Mouse (Mus musculus): ENCODE measurements around the gene Pum1. TPM values are rescaled to one million over a fixed set of nuclear protein-coding genes. Genes with fewer than 3 reads are reported as not detected.

Gene Pum1
- polyA plus RNA-seq, 1 experiment from 2014 or later, result 52.7 TPM

DNA sequence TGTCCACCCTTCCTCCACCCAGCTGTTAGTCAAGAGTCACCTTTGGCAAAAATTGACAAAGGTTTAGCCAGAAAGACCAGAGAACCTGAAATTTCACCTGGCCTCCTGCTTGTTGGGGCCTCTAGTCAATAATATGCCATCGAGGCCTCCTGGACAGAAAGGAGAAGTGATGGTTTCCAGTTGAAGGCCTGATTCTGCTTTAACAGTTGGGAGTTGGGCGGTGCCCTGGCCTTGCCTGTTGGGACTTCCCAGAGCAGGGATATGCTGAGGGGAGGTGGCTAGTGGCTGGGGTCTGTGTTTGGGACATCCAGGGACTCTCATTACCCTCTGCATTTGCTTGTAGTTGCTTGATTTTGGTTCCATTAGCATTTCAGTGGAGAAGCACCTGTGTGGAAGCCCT, 119.4 kb downstream of the Pum1 start:
- WGBS, result 82% methylated on average over 2 of the region's 2 CpGs
- H3K4me2 ChIP-seq (ENCODE audit: low read depth, low read length), result no peak overlapping the region
- no peak overlapping the region for H3K4me3 ChIP-seq (ENCODE audit: low read length)
- H3K36me3 ChIP-seq (ENCODE audit: control insufficient read depth, insufficient read depth), result peaks cover 24% of the 10 kb centered on the region
- H3K4me1 ChIP-seq (ENCODE audit: control insufficient read depth, insufficient read depth, low read length), result peaks cover 12% of the 10 kb centered on the region
- no peak overlapping the region for H3K9ac ChIP-seq (ENCODE audit: low read length)
- H3K27ac ChIP-seq (ENCODE audit: low read length), result peak overlapping the region; percentile 15; the same call in 1 of the 2 replicates
- no peaks in the 10 kb centered on the region for H3K27me3 ChIP-seq (ENCODE audit: control insufficient read depth, insufficient read depth, low read length)
- H3K9me3 ChIP-seq (replicated peaks; ENCODE audit: control insufficient read depth, low read length), result no peaks in the 10 kb centered on the region
- ATAC-seq (replicated peaks; ENCODE audit: extremely low read depth, insufficient read depth, low FRiP score), result no peak

DNA sequence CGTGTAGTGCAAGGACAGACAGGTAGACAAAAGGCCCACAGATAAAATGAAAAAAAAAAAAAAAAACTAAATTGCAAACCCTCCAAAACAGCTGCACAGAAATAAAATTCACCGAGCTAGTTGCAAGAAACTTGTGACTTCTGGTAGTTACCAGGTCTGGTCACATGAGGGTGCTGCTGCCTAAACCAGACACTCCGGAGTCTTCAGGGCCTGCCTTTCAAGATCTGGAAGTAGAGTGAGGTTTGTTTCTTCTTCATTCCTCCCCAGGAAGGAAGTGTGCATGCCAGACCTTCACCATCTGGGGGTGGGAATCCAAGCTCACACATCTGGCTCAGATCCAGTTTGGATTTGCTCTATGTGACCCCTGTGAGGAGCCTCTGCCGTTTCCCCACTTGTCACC, 121.6 kb downstream of the Pum1 start:
- H3K4me2 ChIP-seq (ENCODE audit: low read depth, low read length), result no peak overlapping the region
- H3K27ac ChIP-seq (ENCODE audit: low read length), result no peak overlapping the region
- no peaks in the 10 kb centered on the region for H3K4me1 ChIP-seq (ENCODE audit: control insufficient read depth, insufficient read depth, low read length)
- no peak overlapping the region for H3K9ac ChIP-seq (ENCODE audit: low read length)
- no peaks in the 10 kb centered on the region for H3K27me3 ChIP-seq (ENCODE audit: control insufficient read depth, insufficient read depth, low read length)
- no peaks in the 10 kb centered on the region for H3K9me3 ChIP-seq (replicated peaks; ENCODE audit: control insufficient read depth, low read length)
- no peak for ATAC-seq (replicated peaks; ENCODE audit: extremely low read depth, insufficient read depth, low FRiP score)
- no peak overlapping the region for H3K4me3 ChIP-seq (ENCODE audit: low read length)
- peaks cover 15% of the 10 kb centered on the region for H3K36me3 ChIP-seq (ENCODE audit: control insufficient read depth, insufficient read depth)
- 10% methylated on average over 4 of the region's 4 CpGs for WGBS

GRCm38 (mm10) chr4:130787530-130787929, 124.4 kb downstream of the Pum1 start:
- H3K27me3 ChIP-seq (ENCODE audit: control insufficient read depth, insufficient read depth, low read length), result no peaks in the 10 kb centered on the region
- no peak overlapping the region for H3K4me3 ChIP-seq (ENCODE audit: low read length)
- no peak for ATAC-seq (replicated peaks; ENCODE audit: extremely low read depth, insufficient read depth, low FRiP score)
- no peak overlapping the region for H3K9ac ChIP-seq (ENCODE audit: low read length)
- H3K9me3 ChIP-seq (replicated peaks; ENCODE audit: control insufficient read depth, low read length), result no peaks in the 10 kb centered on the region
- H3K36me3 ChIP-seq (ENCODE audit: control insufficient read depth, insufficient read depth), result no peaks in the 10 kb centered on the region
- peaks cover 3% of the 10 kb centered on the region; the same call in 1 of the 2 replicates for H3K4me1 ChIP-seq (ENCODE audit: control insufficient read depth, insufficient read depth, low read length)
- no peak overlapping the region for H3K4me2 ChIP-seq (ENCODE audit: low read depth, low read length)
- H3K27ac ChIP-seq (ENCODE audit: low read length), result no peak overlapping the region
- 77% methylated on average over 5 of the region's 5 CpGs for WGBS

DNA sequence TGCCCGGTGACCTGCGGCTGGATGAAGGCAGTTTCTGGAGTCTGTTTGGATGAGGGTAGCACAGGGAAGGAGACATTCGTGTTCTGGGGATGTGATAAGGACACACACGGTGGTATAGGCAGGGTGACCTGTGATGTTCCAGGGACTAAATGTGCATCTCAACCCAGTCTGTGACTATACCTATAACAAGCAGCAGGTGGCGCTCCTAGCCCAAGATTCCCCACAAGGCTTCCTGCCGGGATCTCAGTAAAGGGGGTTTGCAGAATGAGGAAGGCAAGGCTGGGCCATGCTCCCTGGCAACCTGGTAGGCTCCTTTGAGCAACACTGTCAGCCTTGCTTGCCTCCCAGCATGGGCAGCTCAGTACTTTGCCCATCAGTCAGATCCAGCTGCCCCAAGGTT, 127.1 kb downstream of the Pum1 start:
- Histone ChIP-seq H3K9me3 (replicated peaks; ENCODE audit: control insufficient read depth, low read length) (no peaks in the 10 kb centered on the region), H3K27me3 (ENCODE audit: control insufficient read depth, insufficient read depth, low read length) (no peaks in the 10 kb centered on the region), H3K4me1 (ENCODE audit: control insufficient read depth, insufficient read depth, low read length) (peaks cover 7% of the 10 kb centered on the region), H3K9ac (ENCODE audit: low read length) (no peak overlapping the region), H3K4me2 (ENCODE audit: low read depth, low read length) (no peak overlapping the region), H3K4me3 (ENCODE audit: low read length) (no peak overlapping the region), H3K27ac (ENCODE audit: low read length) (no peak overlapping the region), H3K36me3 (ENCODE audit: control insufficient read depth, insufficient read depth) (no peaks in the 10 kb centered on the region)
- WGBS, result 5% methylated on average over 6 of the region's 6 CpGs
- no peak; the same call in 1 of the 2 replicates for ATAC-seq (replicated peaks; ENCODE audit: extremely low read depth, insufficient read depth, low FRiP score)

GRCm38 (mm10) chr4:130791811-130792375, 128.8 kb downstream of the Pum1 start:
- no peaks in the 10 kb centered on the region for H3K36me3 ChIP-seq (ENCODE audit: control insufficient read depth, insufficient read depth)
- H3K27ac ChIP-seq (ENCODE audit: low read length), result peak overlapping the region; percentile 44; the same call in 1 of the 2 replicates
- H3K9ac ChIP-seq (ENCODE audit: low read length), result peak overlapping the region; percentile 95
- no peaks in the 10 kb centered on the region for H3K9me3 ChIP-seq (replicated peaks; ENCODE audit: control insufficient read depth, low read length)
- peak overlapping the region; percentile 98 for H3K4me2 ChIP-seq (ENCODE audit: low read depth, low read length)
- H3K27me3 ChIP-seq (ENCODE audit: control insufficient read depth, insufficient read depth, low read length), result no peaks in the 10 kb centered on the region
- 12% methylated on average over 14 of the region's 19 CpGs for WGBS
- H3K4me3 ChIP-seq (ENCODE audit: low read length), result peak overlapping the region; percentile 82
- ATAC-seq (replicated peaks; ENCODE audit: extremely low read depth, insufficient read depth, low FRiP score), result no peak
- H3K4me1 ChIP-seq (ENCODE audit: control insufficient read depth, insufficient read depth, low read length), result peaks cover 10% of the 10 kb centered on the region

DNA sequence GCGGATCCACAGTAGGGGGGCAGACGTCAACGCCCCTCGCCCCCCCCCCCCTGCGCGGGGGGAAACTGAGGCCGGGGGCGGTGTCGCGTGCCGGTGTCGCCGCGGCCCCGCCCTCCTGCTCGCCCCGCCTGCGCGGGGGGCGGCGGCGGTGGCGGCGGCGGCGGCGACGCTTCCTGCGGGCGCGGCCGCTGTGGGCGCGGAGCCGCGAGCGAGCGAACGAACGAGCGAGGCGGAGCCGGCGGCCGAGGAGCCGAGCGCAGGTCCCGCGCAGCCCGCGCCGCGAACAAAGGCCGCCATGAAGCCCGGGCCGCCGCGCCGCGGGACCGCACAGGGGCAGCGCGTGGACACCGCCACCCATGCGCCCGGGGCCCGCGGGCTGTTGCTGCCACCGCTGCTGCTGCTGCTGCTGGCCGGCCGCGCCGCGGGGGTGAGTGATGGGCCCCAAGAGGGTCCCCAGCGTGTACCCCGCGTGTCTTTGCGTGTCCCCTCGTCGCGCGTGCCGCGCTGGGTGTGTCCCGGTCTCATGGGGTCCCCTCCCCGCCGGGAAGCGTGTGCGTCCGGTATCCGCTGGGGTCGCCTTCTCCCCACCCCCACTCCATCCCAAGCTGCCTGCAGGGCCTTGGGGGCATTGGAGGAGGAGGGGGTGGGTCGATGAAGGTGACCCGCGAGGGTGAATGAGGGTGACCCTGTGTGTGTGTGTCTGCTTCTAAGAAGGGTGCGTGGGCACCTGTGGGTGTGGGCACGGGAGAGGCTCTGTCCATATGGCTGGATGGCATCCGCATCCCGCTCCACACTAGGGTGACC, 129.5 kb downstream of the Pum1 start, which contains the start of gene Sdc3:
Gene Sdc3, plus strand, starts transcription at position 162 of the 804 bp plus-strand sequence.
- Histone ChIP-seq H3K36me3 (ENCODE audit: control insufficient read depth, insufficient read depth) (no peaks in the 10 kb centered on the region), H3K9me3 (replicated peaks; ENCODE audit: control insufficient read depth, low read length) (no peaks in the 10 kb centered on the region), H3K4me1 (ENCODE audit: control insufficient read depth, insufficient read depth, low read length) (peaks cover 17% of the 10 kb centered on the region), H3K27ac (ENCODE audit: low read length) (peak within 1 kb of the TSS; percentile 46), H3K27me3 (ENCODE audit: control insufficient read depth, insufficient read depth, low read length) (no peaks in the 10 kb centered on the region), H3K4me2 (ENCODE audit: low read depth, low read length) (peak within 1 kb of the TSS; percentile 98), H3K9ac (ENCODE audit: low read length) (peak within 1 kb of the TSS; percentile 95), H3K4me3 (ENCODE audit: low read length) (peak within 1 kb of the TSS; percentile 82)
- ATAC-seq (replicated peaks; ENCODE audit: extremely low read depth, insufficient read depth, low FRiP score), result peak; percentile 26
- WGBS, result 2% methylated on average over 69 of the region's 99 CpGs

DNA sequence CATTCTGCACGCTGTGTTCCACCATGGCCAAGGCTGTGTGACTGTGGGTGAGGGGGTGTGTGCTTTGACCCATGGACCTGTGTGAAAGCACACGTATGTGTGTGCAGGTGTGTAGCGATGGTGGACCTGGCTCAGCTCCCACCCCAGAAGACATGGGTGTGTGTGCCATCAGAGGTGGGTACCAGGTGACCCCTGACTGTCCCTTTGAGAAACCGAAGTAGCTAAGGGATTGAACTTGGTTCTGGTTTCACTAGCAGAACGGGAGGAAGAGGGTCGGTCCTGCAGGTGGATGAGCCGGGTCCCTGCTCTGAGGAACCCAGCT, 130.0 kb downstream of the Pum1 start:
- Histone ChIP-seq H3K27ac (ENCODE audit: low read length) (no peak overlapping the region), H3K9ac (ENCODE audit: low read length) (peak overlapping the region; percentile 95), H3K4me2 (ENCODE audit: low read depth, low read length) (peak overlapping the region; percentile 98), H3K36me3 (ENCODE audit: control insufficient read depth, insufficient read depth) (no peaks in the 10 kb centered on the region), H3K4me1 (ENCODE audit: control insufficient read depth, insufficient read depth, low read length) (peaks cover 21% of the 10 kb centered on the region), H3K27me3 (ENCODE audit: control insufficient read depth, insufficient read depth, low read length) (no peaks in the 10 kb centered on the region), H3K9me3 (replicated peaks; ENCODE audit: control insufficient read depth, low read length) (no peaks in the 10 kb centered on the region), H3K4me3 (ENCODE audit: low read length) (peak overlapping the region; percentile 82)
- WGBS, result 44% methylated on average over 7 of the region's 7 CpGs
- no peak for ATAC-seq (replicated peaks; ENCODE audit: extremely low read depth, insufficient read depth, low FRiP score)

DNA sequence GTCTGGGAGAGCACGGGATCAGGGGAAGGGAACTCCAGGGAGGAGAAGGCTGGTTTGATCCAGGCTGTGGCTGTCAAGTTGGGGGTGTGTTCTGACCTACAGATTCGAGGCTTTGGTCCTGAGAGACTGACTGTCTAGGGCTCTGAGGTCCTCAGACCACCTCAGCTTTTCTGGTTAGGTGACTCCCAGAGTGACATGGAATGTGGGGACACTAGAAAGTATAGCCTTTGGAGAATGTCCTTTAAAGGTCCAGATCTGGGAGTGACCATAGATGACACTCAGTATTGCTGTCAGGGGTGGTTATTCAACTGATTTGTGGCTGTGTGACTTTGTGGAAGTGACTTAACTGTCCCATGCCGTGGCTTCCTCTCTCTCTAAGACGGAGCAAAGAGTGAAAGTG, 131.7 kb downstream of the Pum1 start:
- peaks cover 33% of the 10 kb centered on the region for H3K4me1 ChIP-seq (ENCODE audit: control insufficient read depth, insufficient read depth, low read length)
- 32% methylated on average over 4 of the region's 4 CpGs for WGBS

GRCm38 (mm10) chr4:130795970-130796369, 132.8 kb downstream of the Pum1 start:
- H3K4me3 ChIP-seq (ENCODE audit: low read length), result no peak overlapping the region
- no peaks in the 10 kb centered on the region for H3K36me3 ChIP-seq (ENCODE audit: control insufficient read depth, insufficient read depth)
- no peaks in the 10 kb centered on the region for H3K9me3 ChIP-seq (replicated peaks; ENCODE audit: control insufficient read depth, low read length)
- 73% methylated on average over 6 of the region's 6 CpGs for WGBS
- no peak for ATAC-seq (replicated peaks; ENCODE audit: extremely low read depth, insufficient read depth, low FRiP score)
- H3K4me2 ChIP-seq (ENCODE audit: low read depth, low read length), result no peak overlapping the region
- peaks cover 38% of the 10 kb centered on the region for H3K4me1 ChIP-seq (ENCODE audit: control insufficient read depth, insufficient read depth, low read length)
- no peak overlapping the region for H3K9ac ChIP-seq (ENCODE audit: low read length)
- H3K27ac ChIP-seq (ENCODE audit: low read length), result no peak overlapping the region
- no peaks in the 10 kb centered on the region for H3K27me3 ChIP-seq (ENCODE audit: control insufficient read depth, insufficient read depth, low read length)

More for the DNA sequence above, 131.7 kb downstream of the Pum1 start:
- no peak overlapping the region for H3K27ac ChIP-seq (ENCODE audit: low read length)
- H3K27me3 ChIP-seq (ENCODE audit: control insufficient read depth, insufficient read depth, low read length), result no peaks in the 10 kb centered on the region
- no peak for ATAC-seq (replicated peaks; ENCODE audit: extremely low read depth, insufficient read depth, low FRiP score)
- no peaks in the 10 kb centered on the region for H3K36me3 ChIP-seq (ENCODE audit: control insufficient read depth, insufficient read depth)
- H3K4me3 ChIP-seq (ENCODE audit: low read length), result no peak overlapping the region
- H3K9me3 ChIP-seq (replicated peaks; ENCODE audit: control insufficient read depth, low read length), result no peaks in the 10 kb centered on the region
- H3K4me2 ChIP-seq (ENCODE audit: low read depth, low read length), result no peak overlapping the region
- H3K9ac ChIP-seq (ENCODE audit: low read length), result no peak overlapping the region; the same call in 1 of the 2 replicates

All from heart, embryonic 16.5 days (tissue).